Mouse (Mus musculus) MEL-GATA-1-ER (cell line): Measurements from ENCODE around the gene Gm14743.
"Not testable (repeated sequence)": the region's sequence is repeated elsewhere in the genome, so short reads cannot be mapped to it uniquely, and the experiment has no call there.

ENCODE experiments used
- DNase-seq: peaks from one replicate; pipeline ENCODE4 v3.0.0-alpha.2; 2012; ENCODE audit warnings: low read depth; ENCODE audit errors: extremely low read depth

Gene Gm14743

DNA sequence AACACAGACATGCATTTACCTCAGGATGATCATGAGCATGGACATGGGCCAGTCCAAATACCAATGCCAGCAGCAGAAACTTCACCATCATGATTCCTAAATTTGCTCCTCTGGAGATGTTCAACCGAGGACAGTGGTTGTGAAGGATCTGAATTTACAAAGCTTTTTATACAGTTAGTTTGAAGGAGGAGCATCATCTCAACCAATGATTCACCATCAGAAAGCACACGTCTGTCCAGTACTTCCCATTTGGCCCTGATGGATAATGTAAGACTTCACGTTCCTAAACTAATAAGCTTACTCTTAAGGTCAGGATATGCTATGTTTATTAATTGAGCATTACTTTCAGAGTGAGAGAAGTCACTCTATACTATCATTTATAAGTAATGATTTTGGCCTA is at the start of gene Gm14743:
Gene Gm14743, minus strand, starts transcription at position 101 of the 400 bp plus-strand sequence.
- DNase-seq = not testable (repeated sequence)

DNA sequence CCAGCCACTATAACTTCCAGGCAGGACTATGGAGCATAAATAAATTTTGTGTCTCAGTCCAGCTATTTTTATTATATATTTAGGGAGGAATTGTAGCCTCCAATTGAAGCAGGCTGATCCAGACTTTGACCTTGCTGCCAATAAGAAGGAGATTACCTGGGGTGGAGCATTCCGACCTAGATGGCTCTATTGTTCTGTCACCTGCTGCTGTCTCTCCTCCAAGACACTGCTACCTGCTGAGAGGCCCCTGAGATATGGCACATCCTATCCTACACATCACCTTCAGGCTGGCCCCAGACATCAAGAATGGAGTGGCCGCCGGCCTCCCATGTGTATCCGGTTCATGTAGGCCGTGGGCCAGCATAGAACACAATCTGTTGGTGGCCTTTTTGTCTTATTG is 42.9 kb downstream of the Gm14743 start:
- no peak for DNase-seq

DNA sequence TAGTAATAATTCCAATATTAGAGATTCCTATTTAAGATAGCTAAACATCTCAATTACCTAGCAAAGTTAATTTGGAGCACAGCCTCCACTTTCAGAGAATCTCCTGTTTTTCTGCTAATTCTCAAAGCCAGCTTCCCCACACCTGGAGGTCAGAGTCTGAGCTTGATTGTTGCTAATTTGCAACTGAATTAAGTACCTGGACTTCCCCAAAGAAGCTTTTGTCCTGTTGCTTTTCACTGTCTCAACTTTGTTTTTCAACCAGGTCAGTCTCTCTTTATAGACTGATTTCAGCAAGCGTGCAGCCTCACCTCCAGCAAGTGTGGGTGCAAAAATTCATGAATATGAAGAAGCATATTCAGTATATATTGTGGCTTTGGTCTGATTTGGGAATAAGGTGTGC is 43.5 kb downstream of the Gm14743 start:
- DNase-seq = not testable (repeated sequence)
